Mouse (Mus musculus): ENCODE results near the gene Macrod1. TPM values are rescaled to one million over a fixed set of nuclear protein-coding genes. Genes with fewer than 3 reads are reported as not detected.
A peak's percentile ranks its signal among the peaks of the same experiment; 100 is the strongest.

Macrod1 gene
- 4.0 and 4.8 TPM in 2 replicates for polyA plus RNA-seq (2014; fragmentation: Nextera tagmentation; extraction: Ambion mirVana)

- Histone ChIP-seq H3K4me3 (ENCODE audit: low read depth, low read length) (peak within 1 kb of the TSS; percentile 59), H3K27ac (ENCODE audit: low read depth, low read length) (no peak within 1 kb of the TSS), H3K27me3 (replicated peaks; ENCODE audit: control insufficient read depth, insufficient read depth, low read length) (no peaks in the 10 kb centered on the region), H3K36me3 (ENCODE audit: control insufficient read depth, insufficient read depth, low read length) (no peaks in the 10 kb centered on the region), H3K9me3 (replicated peaks; ENCODE audit: control insufficient read depth, low read length) (no peaks in the 10 kb centered on the region), H3K4me2 (ENCODE audit: low read length) (peak within 1 kb of the TSS; percentile 100), H3K4me1 (ENCODE audit: control insufficient read depth, insufficient read depth, low read length) (peaks cover 9% of the 10 kb centered on the region; the same call in 1 of the 2 replicates), H3K9ac (ENCODE audit: low read length) (peak within 1 kb of the TSS; percentile 67)
- WGBS, result 1% methylated on average over 69 of the region's 72 CpGs
- ATAC-seq, result peak; percentile 90
- DNase-seq (ENCODE audit: low spot score), result peak; percentile 80
Measured at GRCm38 (mm10) chr19:7056248-7057087, at the start of gene Macrod1. Macrod1 (plus strand) TSS chr19:7056810.

- 90% methylated on average over 8 of the region's 9 CpGs for WGBS
- ATAC-seq (no peak), DNase-seq (ENCODE audit: low spot score) (no peak)
- Histone ChIP-seq H3K27me3 (replicated peaks; ENCODE audit: control insufficient read depth, insufficient read depth, low read length) (no peaks in the 10 kb centered on the region), H3K27ac (ENCODE audit: low read depth, low read length) (no peak overlapping the region), H3K36me3 (ENCODE audit: control insufficient read depth, insufficient read depth, low read length) (no peaks in the 10 kb centered on the region), H3K4me2 (ENCODE audit: low read length) (no peak overlapping the region), H3K9me3 (replicated peaks; ENCODE audit: control insufficient read depth, low read length) (no peaks in the 10 kb centered on the region), H3K4me1 (ENCODE audit: control insufficient read depth, insufficient read depth, low read length) (no peaks in the 10 kb centered on the region), H3K4me3 (ENCODE audit: low read depth, low read length) (no peak overlapping the region), H3K9ac (ENCODE audit: low read length) (no peak overlapping the region)
Measured at GRCm38 (mm10) chr19:7006892-7007593, 49.6 kb upstream of the Macrod1 start.

DNA sequence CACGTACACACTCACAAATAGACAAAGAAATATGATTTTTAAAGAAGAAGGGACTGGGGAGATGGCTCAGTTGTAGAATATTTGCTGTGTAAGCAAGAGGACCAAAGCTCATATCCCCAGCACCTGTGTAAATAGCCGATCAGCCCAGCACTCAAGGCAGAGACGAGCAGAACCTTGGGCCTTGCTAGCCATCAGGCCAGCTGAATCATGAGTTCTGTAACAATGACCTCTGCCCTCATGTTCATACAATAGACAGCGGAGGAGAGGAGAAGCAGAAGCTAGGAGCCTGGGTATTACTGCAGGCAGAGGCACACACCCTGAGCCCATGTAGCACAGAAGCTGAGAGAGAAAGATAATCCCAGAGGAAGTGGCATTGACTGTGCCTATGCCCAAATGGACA lies 44.2 kb upstream of the Macrod1 start:
- Histone ChIP-seq H3K4me3 (ENCODE audit: low read depth, low read length) (no peak overlapping the region), H3K4me2 (ENCODE audit: low read length) (no peak overlapping the region), H3K9ac (ENCODE audit: low read length) (no peak overlapping the region), H3K36me3 (ENCODE audit: control insufficient read depth, insufficient read depth, low read length) (peaks cover 9% of the 10 kb centered on the region; the same call in 1 of the 2 replicates), H3K4me1 (ENCODE audit: control insufficient read depth, insufficient read depth, low read length) (no peaks in the 10 kb centered on the region), H3K9me3 (replicated peaks; ENCODE audit: control insufficient read depth, low read length) (no peaks in the 10 kb centered on the region), H3K27ac (ENCODE audit: low read depth, low read length) (no peak overlapping the region), H3K27me3 (replicated peaks; ENCODE audit: control insufficient read depth, insufficient read depth, low read length) (no peaks in the 10 kb centered on the region)
- 80% methylated on average over 4 of the region's 4 CpGs for WGBS
- DNase-seq (ENCODE audit: low spot score) (no peak), ATAC-seq (no peak)

DNA sequence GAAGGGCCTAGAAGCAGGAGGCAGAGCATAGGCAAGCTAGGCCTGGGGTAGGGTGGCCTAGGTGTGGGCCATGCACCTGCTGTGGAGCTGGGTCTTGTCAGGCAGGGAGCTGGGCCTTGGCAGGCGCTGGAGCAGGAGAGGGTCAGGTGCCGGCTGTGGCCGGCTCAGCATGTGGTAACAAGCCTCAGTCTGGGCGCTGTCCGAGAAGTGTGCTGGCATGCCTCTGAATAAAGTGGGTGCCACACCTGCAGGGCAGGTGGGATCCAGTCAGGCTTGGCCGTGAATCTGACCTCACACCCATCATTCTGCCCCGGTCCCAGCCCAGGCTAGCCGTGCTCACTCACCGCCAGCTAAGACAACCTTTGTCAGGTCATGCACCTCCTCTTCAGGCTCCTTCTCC lies 42.6 kb upstream of the Macrod1 start:
- no peak for DNase-seq (ENCODE audit: low spot score)
- ATAC-seq, result no peak
- Histone ChIP-seq H3K4me2 (ENCODE audit: low read length) (no peak overlapping the region), H3K9ac (ENCODE audit: low read length) (no peak overlapping the region), H3K9me3 (replicated peaks; ENCODE audit: control insufficient read depth, low read length) (no peaks in the 10 kb centered on the region), H3K4me3 (ENCODE audit: low read depth, low read length) (no peak overlapping the region), H3K36me3 (ENCODE audit: control insufficient read depth, insufficient read depth, low read length) (peaks cover 22% of the 10 kb centered on the region), H3K27me3 (replicated peaks; ENCODE audit: control insufficient read depth, insufficient read depth, low read length) (no peaks in the 10 kb centered on the region), H3K4me1 (ENCODE audit: control insufficient read depth, insufficient read depth, low read length) (no peaks in the 10 kb centered on the region), H3K27ac (ENCODE audit: low read depth, low read length) (no peak overlapping the region)
- 93% methylated on average over 9 of the region's 9 CpGs for WGBS

DNA sequence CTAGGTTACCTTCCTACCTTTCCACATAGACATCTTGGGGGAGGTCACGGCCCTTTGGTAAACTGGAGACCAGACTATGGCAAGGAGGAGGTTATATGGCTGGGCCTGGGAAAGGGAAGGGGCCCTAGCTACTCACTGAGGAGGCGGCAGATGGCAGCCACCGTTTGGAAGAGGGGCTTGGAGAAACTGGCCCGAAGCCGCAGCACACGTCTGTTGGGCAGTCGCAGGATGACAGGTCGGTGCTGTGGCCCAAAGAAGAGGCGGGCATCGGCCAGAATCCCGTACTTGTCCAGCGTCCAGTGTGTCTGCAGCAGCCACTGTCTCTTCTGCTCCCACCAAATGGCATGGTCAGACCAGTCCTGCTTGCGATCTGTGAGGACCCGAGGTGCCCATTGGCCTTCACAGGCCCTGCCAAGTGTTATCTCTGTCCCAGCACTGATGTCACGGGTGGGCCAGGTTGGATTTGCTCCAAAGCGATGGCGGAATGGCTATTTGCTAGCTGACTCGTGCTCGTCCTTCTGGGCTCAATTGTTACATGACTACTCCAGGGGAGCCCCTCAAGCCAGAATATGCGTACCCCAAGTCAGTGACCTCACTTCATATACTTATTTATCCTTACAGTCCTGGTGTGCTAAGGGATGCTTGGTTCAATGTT lies 42.0 kb upstream of the Macrod1 start:
- Histone ChIP-seq H3K36me3 (ENCODE audit: control insufficient read depth, insufficient read depth, low read length) (peaks cover 29% of the 10 kb centered on the region), H3K4me3 (ENCODE audit: low read depth, low read length) (no peak overlapping the region), H3K4me1 (ENCODE audit: control insufficient read depth, insufficient read depth, low read length) (no peaks in the 10 kb centered on the region), H3K27me3 (replicated peaks; ENCODE audit: control insufficient read depth, insufficient read depth, low read length) (no peaks in the 10 kb centered on the region), H3K9me3 (replicated peaks; ENCODE audit: control insufficient read depth, low read length) (no peaks in the 10 kb centered on the region), H3K9ac (ENCODE audit: low read length) (no peak overlapping the region), H3K4me2 (ENCODE audit: low read length) (no peak overlapping the region), H3K27ac (ENCODE audit: low read depth, low read length) (no peak overlapping the region)
- DNase-seq (ENCODE audit: low spot score) (no peak), ATAC-seq (no peak)
- WGBS, result 91% methylated on average over 20 of the region's 20 CpGs

DNA sequence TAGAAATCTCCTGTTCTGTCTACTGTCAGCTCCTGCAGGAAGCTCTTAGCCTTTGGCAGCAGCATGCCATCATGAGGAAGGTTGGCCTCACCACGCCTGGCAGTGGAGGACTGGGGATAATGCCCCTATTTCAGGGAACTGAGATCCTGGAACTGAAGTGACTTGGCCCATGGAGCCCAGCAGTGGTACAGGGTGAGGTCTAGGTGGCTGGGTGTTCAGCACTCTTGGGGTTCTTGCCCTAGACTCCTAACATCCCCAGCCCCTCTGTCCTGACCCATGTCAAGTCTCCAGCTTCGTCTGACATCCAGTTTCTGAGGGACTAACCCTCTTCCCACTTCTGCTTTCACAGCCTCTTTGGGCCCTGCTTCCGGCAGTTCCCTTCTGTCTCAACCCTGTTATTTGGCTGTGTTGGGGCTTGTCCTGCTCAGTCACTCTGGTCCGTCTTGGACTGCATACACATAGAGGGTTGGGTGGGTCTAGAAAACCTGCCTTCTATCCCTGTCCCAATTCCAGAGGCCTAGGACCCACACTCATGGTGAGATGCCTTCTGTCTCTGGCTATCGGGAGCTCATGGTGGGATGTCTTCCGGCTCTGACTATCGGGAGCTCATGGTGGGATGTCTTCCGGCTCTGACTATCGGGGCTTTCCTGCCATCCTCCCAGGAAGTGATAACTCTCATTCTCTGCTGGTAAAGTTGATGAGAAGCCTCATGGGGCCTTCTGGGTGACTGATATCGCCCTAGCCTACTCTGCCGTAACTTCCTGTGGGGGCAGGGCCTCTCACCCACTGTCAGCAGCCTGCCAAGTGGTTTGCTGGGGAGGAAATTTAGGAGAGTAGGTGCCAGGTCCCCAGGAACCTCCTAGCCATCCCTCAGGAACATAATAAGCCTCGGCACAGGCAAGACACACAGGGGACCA lies 38.8 kb upstream of the Macrod1 start:
- H3K9ac ChIP-seq (ENCODE audit: low read length), result no peak overlapping the region
- no peak overlapping the region for H3K27ac ChIP-seq (ENCODE audit: low read depth, low read length)
- H3K4me2 ChIP-seq (ENCODE audit: low read length), result no peak overlapping the region
- H3K9me3 ChIP-seq (replicated peaks; ENCODE audit: control insufficient read depth, low read length), result no peaks in the 10 kb centered on the region
- no peak for DNase-seq (ENCODE audit: low spot score)
- no peak for ATAC-seq
- WGBS, result 90% methylated on average over 12 of the region's 12 CpGs
- H3K36me3 ChIP-seq (ENCODE audit: control insufficient read depth, insufficient read depth, low read length), result peaks cover 61% of the 10 kb centered on the region
- no peak overlapping the region for H3K4me3 ChIP-seq (ENCODE audit: low read depth, low read length)
- no peaks in the 10 kb centered on the region for H3K4me1 ChIP-seq (ENCODE audit: control insufficient read depth, insufficient read depth, low read length)
- H3K27me3 ChIP-seq (replicated peaks; ENCODE audit: control insufficient read depth, insufficient read depth, low read length), result no peaks in the 10 kb centered on the region

- Histone ChIP-seq H3K4me2 (ENCODE audit: low read length) (no peak overlapping the region), H3K36me3 (ENCODE audit: control insufficient read depth, insufficient read depth, low read length) (peaks cover 68% of the 10 kb centered on the region), H3K27ac (ENCODE audit: low read depth, low read length) (no peak overlapping the region), H3K4me3 (ENCODE audit: low read depth, low read length) (no peak overlapping the region), H3K4me1 (ENCODE audit: control insufficient read depth, insufficient read depth, low read length) (no peaks in the 10 kb centered on the region), H3K9ac (ENCODE audit: low read length) (no peak overlapping the region), H3K9me3 (replicated peaks; ENCODE audit: control insufficient read depth, low read length) (no peaks in the 10 kb centered on the region), H3K27me3 (replicated peaks; ENCODE audit: control insufficient read depth, insufficient read depth, low read length) (no peaks in the 10 kb centered on the region)
- 94% methylated on average over 11 of the region's 11 CpGs for WGBS
- no peak for DNase-seq (ENCODE audit: low spot score)
- no peak for ATAC-seq
Measured at GRCm38 (mm10) chr19:7018546-7018945, 38.1 kb upstream of the Macrod1 start.

DNA sequence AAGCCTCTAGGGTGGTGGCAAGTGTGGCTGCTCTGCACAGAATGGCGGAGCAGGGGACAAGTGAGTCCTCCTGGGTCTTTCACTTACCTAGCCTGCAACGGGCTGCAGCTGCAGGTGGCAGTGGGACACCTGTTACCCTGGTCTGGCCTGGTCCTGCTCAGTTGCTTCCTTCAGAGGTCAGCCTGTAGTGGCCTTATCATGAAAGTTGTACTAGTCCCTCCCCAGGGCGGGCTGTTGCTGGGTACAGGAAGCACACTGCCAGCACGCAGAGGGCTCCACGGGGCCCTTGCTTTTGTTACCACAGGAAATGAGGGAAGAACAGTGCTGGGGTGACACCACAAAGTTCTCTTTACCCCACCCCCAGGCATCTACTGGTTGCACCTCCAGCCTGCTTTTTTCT lies 37.4 kb upstream of the Macrod1 start, which contains the start of gene Fermt3:
TSS of gene Fermt3 (minus strand) at position 279 of the 400 bp plus-strand sequence.
- ATAC-seq (no peak), DNase-seq (ENCODE audit: low spot score) (no peak)
- H3K4me2 ChIP-seq (ENCODE audit: low read length), result no peak within 1 kb of the TSS
- no peaks in the 10 kb centered on the region for H3K4me1 ChIP-seq (ENCODE audit: control insufficient read depth, insufficient read depth, low read length)
- H3K36me3 ChIP-seq (ENCODE audit: control insufficient read depth, insufficient read depth, low read length), result peaks cover 70% of the 10 kb centered on the region
- H3K9ac ChIP-seq (ENCODE audit: low read length), result no peak within 1 kb of the TSS
- no peak within 1 kb of the TSS for H3K27ac ChIP-seq (ENCODE audit: low read depth, low read length)
- no peaks in the 10 kb centered on the region for H3K9me3 ChIP-seq (replicated peaks; ENCODE audit: control insufficient read depth, low read length)
- H3K27me3 ChIP-seq (replicated peaks; ENCODE audit: control insufficient read depth, insufficient read depth, low read length), result no peaks in the 10 kb centered on the region
- WGBS, result 88% methylated on average over 5 of the region's 5 CpGs
- no peak within 1 kb of the TSS for H3K4me3 ChIP-seq (ENCODE audit: low read depth, low read length)

Data from forebrain, embryonic 14.5 days (tissue).